Mouse (Mus musculus): ENCODE measurements around the gene Slc1a7.

The Slc1a7 gene

GRCm38 (mm10) chr4:107967966-107968682 is at the start of gene Slc1a7:
Gene Slc1a7, plus strand, starts transcription at chr4:107968332.
- no peak for DNase-seq (ENCODE audit: low read depth, low spot score)

DNA sequence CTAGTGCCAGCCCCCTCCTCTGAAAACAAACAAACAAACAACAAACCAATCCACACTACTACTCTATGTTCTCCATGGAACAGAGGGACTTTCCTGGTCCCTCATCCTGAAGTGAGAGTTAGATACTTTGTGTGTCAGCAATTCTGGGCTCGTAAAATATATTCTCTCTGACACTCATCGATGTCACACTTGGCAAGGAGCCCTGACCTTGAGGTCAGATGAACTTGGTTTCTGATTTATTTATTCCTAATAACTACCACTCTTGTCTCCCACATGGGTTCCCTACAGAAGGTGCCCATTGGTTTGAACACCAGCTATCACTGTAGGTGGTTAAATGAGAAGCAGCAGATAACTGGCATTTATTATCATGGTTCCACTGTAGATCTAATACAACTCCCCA is 47.8 kb upstream of the Slc1a7 start:
- DNase-seq (ENCODE audit: low read depth, low spot score): no peak

DNA sequence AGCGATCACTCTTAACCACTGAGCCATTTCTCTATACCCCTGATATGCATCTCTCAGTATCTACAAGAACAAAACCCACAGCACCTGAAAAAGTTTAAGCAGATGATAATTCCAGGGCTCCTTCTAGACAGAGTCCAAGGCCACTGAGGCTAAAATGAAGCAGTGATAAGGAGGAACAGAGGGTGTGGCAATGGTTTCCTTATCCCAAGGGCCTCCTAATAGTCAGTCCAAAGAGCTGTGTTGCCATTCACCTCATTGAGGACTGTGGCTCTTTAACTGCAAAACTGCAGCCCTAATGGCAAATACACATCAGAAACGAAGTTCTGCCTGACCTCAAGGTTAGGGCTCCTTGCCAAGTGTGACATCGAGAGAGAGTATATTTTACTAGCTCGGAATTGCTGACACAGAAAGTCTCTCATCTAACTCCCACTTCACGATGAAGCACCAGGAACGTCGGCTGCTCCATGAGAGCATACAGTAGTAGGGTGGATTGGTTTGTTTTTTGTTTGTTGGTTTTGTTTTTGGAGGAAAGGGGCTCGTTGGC is 46.9 kb upstream of the Slc1a7 start:
- no peak for DNase-seq (ENCODE audit: low read depth, low spot score)

DNA sequence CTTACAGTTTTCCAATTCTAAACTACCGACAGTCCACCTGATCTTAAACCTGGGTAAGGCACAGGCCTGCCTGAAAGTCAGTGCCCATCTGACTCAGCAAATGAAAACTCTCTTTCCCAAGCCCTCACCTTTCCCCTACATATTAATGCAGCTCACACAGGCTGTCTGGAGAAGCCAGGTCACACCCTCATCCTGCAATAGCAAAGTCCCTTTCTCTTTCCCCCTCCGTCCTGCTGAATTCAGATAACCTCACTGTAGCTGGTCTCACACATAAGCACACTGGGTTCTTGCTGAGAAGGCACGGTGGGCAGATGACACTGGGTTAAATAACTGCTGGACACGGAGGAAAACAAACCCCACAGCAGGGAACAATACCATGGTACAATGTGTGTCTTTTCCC is 46.2 kb upstream of the Slc1a7 start:
- DNase-seq (ENCODE audit: low read depth, low spot score): no peak

GRCm38 (mm10) chr4:107923145-107923802 is 44.9 kb upstream of the Slc1a7 start, which contains the start of gene Cpt2:
Gene Cpt2, minus strand, starts transcription at chr4:107923610.
- peak; percentile 95 for DNase-seq (ENCODE audit: low read depth, low spot score)

DNA sequence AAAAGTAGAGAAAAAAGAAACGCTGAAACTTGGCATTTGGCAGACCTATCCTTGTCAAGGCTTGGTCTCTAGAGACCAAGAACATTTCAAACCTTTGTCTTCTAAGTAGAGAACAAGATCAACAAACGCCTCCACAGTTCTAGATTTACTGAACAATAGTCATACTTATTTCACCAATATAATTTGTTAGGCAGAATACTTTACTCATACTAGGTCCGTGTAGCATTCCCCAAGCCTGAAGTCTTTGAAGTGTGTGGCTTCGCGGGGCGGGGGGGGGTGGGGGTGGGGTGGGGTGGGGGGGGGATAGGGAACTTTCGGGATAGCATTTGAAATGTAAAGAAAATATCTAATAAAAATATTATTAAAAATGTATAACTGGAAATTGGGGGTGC is 44.3 kb upstream of the Slc1a7 start:
- DNase-seq (ENCODE audit: low read depth, low spot score): no peak

DNA sequence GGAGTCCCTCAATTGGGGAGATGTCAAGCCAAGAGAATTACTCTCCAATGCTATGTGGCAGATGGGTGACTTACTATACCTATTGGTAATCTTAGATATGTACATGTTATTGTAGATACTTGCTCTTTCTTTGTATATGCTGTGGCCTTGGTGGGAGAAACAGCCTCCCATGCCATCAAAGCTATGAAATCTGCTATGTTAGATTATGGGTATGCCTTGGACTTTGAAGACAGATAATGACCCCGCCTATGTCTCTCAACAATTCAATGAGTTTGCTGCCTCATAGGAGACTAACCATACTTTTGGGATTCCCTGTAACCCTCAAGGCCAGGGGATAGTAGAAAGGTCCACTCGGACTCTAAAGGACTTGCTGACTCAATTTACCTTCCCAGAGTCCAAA is 39.9 kb upstream of the Slc1a7 start:
- no peak for DNase-seq (ENCODE audit: low read depth, low spot score)

GRCm38 (mm10) chr4:107928726-107929125 is 39.4 kb upstream of the Slc1a7 start:
- no peak for DNase-seq (ENCODE audit: low read depth, low spot score)

DNA sequence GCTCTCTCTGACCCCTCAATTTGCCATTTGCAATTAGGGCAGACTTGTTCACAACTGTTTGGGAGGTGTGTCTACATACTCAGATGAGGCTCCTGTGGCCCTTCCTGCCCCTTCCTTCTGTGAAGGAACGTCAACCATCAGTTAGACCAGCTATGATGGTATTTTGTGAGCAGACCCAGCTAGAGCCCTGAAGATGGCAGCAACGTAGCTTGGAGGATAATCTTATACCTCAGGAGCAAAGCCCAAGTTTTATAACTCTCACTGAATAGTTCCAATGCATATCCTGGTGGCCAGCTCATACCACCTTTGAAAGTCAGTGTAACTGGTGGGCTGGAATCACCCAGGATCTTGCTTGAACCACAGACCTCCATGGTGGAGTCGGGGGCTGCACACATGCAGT is 36.7 kb upstream of the Slc1a7 start:
- no peak for DNase-seq (ENCODE audit: low read depth, low spot score)

DNA sequence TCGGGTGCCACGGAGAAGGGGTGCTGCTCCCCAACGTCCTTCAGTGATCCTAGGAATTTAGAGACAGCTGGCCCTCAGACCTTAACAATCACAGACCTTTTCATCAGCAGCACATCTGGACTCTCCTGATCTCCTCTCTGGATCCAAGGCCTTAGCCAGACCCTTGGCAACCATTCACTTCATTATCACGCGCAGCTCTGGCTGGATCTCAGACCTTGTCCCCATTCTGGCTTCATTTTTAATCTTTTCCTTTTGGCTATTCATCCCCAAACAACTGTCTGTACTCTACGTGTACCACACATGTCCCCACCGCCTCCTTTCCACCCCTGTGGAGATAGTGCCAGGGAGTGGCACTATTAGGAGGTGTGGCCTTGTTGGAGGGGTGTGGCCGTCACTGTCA is 34.9 kb upstream of the Slc1a7 start:
- DNase-seq (ENCODE audit: low read depth, low spot score): no peak

DNA sequence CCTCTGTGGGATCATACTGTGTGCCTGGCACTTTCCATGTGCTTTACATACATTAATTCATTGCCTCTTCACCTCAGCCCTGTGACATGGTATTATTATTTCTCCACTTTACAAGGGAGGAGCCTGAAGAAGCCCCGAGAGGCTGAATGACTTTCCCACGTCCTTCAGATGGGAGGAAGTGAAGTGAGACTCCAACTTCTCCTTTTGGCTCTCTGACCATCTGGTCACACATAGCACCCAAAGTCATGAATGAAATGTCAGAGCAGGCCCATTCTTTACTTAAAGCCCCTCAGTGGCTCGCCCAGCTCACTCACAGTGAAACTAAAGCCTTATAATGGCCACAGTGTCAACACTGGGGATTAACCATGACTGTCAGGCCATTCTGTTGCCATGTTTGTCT is 32.9 kb upstream of the Slc1a7 start:
- DNase-seq (ENCODE audit: low read depth, low spot score): no peak

- peak; percentile 51 for DNase-seq (ENCODE audit: low read depth, low spot score)
Observed at GRCm38 (mm10) chr4:107937338-107937737, 30.8 kb upstream of the Slc1a7 start.

DNA sequence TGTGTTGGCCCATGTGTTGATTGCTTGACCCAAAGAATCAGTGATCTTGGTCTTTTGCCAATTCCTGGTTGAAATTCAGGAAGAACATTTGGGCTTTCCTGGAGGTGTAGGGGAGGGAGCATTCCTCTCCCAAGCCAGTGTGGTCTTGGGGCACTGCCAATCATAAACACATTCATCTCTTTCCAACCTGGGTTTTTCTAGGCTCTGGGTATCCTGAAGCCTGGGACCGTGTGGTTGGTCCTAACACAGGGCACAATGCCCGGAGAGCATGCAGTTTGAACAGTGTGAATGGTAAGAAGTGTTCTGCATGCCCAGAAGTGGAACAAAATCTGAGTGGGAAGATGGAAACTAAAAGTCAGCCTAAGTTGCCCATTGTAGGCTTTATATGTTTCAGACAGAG is 30.0 kb upstream of the Slc1a7 start:
- DNase-seq (ENCODE audit: low read depth, low spot score): no peak

DNA sequence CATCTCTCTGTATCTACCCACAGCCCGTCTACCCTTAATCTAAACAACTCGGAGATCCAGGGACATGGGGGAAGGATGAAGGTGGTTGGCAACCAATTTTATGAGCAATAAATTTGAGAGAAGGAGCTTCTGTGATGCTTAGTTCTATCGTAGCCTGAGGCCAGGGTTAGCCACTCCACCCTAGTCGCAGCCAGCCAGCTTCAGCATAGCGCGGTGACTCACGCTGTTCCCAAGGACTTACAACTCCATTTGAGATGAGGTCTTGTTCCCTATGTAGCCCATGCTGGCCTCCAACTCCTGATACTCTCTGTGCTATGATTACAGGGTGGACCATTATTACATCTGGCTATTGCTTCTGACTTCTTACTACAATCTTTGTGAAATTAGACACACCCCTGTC is 25.4 kb upstream of the Slc1a7 start:
- no peak for DNase-seq (ENCODE audit: low read depth, low spot score)

DNA sequence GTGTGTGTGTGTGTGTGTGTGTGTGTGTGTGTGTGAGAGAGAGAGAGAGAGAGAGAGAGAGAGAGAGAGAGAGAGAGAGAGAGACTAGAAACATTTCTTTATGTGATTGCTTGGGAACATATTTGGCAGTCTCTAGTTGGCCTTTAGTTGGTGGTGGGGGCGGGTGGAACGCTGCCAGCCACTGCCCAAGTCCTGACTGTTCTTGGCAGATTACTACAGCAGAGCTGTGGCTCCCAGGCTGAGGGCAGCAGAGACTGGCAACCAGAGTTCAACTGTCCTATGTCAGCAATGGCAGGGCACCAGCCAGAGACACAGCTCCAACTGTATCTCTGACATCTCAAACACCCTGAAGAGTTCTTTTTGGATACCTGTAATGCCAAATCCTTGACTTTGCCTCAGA is 24.0 kb upstream of the Slc1a7 start:
- DNase-seq (ENCODE audit: low read depth, low spot score): no peak

DNA sequence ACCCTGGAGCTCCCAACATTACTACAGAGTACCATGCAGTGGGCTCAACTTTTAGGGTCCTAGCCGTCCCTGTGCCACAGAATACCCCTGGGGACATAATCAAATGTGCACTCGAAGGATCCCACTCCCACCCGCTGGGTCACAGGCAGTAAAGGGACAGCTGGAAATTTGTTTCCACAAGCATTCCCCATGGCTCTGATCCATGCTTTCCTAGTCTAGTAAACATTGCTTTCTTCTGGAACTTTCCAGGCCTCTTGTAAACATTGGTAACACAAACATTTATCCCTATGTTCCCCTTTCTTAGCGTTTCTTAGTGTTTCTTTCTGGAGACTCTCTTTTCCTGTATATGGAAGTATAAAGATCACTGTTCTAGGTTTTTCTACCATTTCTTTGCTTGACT is 18.2 kb upstream of the Slc1a7 start:
- no peak for DNase-seq (ENCODE audit: low read depth, low spot score)

DNA sequence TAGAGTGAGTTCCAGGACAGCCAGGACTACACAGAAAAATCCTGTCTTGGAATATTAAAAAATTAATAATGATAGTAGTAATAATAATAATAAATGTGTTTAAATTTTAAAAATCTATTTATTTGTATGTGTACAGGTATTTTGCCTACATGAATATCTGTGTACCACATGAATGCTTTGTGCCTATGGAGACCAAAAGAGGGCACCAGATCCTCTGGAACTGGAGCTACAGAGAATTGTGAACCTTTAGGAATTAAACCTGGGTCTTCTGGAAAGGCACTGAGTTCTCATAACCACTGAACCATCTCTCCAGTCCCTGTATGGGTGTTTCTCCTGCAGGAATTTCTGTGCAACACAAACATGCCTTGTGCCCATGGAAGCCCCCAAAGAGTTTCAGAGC is 15.3 kb upstream of the Slc1a7 start:
- no peak for DNase-seq (ENCODE audit: low read depth, low spot score)

GRCm38 (mm10) chr4:107955691-107956090 is 12.4 kb upstream of the Slc1a7 start:
- DNase-seq (ENCODE audit: low read depth, low spot score): no peak

DNA sequence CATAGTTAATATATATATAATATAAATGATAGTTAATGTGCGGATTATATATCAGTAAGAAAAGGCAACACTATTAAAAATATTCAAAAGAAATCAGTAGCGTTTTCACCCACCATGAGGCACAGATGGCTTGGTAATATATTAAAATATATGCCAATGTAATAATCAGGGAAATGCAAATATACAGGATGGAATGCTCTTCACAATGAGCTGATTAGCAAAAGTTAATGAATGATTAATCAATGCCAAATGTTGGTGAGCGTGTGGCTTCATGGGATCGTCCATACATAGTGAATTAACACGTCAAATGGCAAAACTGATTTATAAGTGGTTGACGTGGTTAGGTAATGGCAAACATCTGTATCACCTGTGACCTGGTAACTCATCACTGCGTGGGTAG is 9.6 kb upstream of the Slc1a7 start:
- DNase-seq (ENCODE audit: low read depth, low spot score): no peak

DNA sequence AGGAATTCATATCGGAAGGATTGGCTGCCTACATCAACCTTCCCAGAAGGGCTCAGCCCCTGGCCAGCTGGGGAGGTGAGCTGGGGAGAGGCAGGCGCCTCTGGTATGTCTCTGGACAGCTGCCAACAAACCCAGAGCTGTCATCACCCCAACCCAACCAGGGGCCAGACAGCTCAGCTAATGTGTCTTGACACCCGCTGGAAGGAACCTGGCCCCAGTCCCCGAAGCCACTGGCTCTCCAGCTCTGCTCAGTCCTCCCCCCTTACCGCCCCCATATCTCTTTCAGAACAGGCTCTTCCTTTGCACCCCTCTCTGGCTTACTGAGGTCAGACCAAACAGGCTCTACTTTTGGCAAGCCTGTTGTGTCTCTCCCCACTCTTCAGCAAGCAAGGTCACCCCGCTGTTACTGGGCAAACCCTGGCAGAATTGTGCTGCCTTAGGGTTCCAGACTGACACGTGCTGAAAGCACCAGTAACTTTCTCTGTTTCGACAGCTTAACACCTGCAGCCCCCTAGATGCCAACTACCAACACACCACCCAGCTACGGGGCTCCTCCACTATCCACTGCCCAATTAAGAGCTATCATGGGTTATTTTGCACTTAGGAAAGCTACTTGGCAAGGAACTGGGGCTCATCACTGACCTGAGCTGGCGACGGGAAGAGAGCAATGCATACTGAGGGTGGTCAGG is 5.9 kb upstream of the Slc1a7 start:
- no peak for DNase-seq (ENCODE audit: low read depth, low spot score)

GRCm38 (mm10) chr4:107962792-107963191 is 5.3 kb upstream of the Slc1a7 start:
- DNase-seq (ENCODE audit: low read depth, low spot score): no peak

DNA sequence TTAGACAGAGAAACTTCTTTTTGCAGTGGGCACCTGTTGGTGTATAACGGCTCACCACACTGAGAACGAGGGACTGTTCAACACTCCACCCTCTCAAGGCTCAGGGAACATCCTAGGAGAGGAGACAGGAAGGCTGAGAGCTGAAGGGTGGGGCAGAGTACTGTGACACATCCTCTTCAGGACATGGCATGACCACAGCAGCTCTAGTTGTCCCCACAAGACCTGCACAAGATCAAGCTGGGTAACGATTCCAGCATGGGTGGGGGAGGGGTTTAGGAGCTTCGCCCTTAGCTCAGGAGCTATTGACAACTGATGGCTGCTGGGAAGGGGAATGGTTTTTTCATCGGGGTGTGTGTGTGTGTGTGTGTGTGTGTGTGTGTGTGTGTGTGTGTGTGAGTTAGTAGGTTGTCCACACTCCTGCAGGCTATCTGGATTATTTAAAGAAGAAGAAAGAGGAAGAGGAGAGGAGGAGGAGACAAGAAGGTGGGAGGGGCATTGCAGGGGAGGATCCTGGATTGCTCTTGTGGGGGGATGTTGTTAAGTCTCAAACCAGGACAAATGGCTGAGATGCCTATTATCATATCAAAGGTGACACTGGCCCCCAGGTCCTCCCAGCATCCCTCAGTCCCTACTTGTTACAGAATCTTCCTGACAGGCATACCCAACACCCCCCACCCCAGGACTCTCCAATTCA is 1.6 kb upstream of the Slc1a7 start:
- no peak for DNase-seq (ENCODE audit: low read depth, low spot score)

All from CD4-positive, CD25-positive, alpha-beta regulatory T cell, adult 2 months (primary cell).